Mouse (Mus musculus) limb, embryonic 14.5 days (tissue): ENCODE data around the gene Unc13d. TPM values are rescaled to one million over a fixed set of nuclear protein-coding genes. Genes with fewer than 3 reads are reported as not detected.

ENCODE experiments used
- ATAC-seq: fragments of 200-750 bp; cut with Nextera tagmentation; 2 replicates; pipeline ENCODE4 v1.8.0; 2017; ENCODE audit warnings: low read depth, moderate number of reproducible peaks, moderate TSS enrichment; ENCODE audit not compliant: low FRiP score
- DNase-seq: peaks from one replicate; pipeline ENCODE4 v3.0.0-alpha.2; 2015; ENCODE audit warnings: low spot score
- H3K27ac ChIP-seq: fragments of 300-500 bp; sonication (generic); replicated peaks from 2 replicates; pipeline ENCODE4 v1.5.1; 2014; ENCODE audit warnings: low read depth, mild to moderate bottlenecking, low read length, moderate library complexity, mixed read lengths
- H3K27me3 ChIP-seq: fragments of 300-500 bp; sonication (generic); 2 replicates; pipeline ENCODE4 v1.6.1; 2014; ENCODE audit warnings: low read length, mixed read lengths; ENCODE audit not compliant: control insufficient read depth, insufficient read depth
- H3K36me3 ChIP-seq: fragments of 300-500 bp; sonication (generic); 2 replicates; pipeline ENCODE4 v1.6.1; 2014; ENCODE audit warnings: mild to moderate bottlenecking, low read length, moderate library complexity, mixed read lengths; ENCODE audit not compliant: control insufficient read depth, insufficient read depth
- H3K4me1 ChIP-seq: fragments of 300-500 bp; sonication (generic); 2 replicates; pipeline ENCODE4 v1.6.1; 2014; ENCODE audit warnings: antibody characterized with exemption, low read length, mixed read lengths; ENCODE audit not compliant: control insufficient read depth, insufficient read depth
- H3K4me2 ChIP-seq: fragments of 300-500 bp; sonication (generic); replicated peaks from 2 replicates; pipeline ENCODE4 v1.6.1; 2014; ENCODE audit warnings: low read depth, mild to moderate bottlenecking, low read length, moderate library complexity; ENCODE audit not compliant: severe bottlenecking
- H3K4me3 ChIP-seq: fragments of 300-500 bp; sonication (generic); replicated peaks from 2 replicates; pipeline ENCODE4 v1.5.1; 2014; ENCODE audit warnings: low read length
- H3K9ac ChIP-seq: fragments of 300-500 bp; sonication (generic); 2 replicates; pipeline ENCODE4 v1.6.1; 2014; ENCODE audit warnings: mild to moderate bottlenecking, low read depth, low read length, moderate library complexity; ENCODE audit not compliant: severe bottlenecking
- H3K9me3 ChIP-seq: fragments of 300-500 bp; sonication (generic); 2 replicates; pipeline ENCODE4 v1.6.1; 2016; ENCODE audit warnings: low read length; ENCODE audit not compliant: control insufficient read depth
- POLR2A ChIP-seq: fragments of 200-500 bp; IDR thresholded peaks from 2 replicates; pipeline ENCODE4 v1.8.0; 2012; ENCODE audit warnings: inconsistent platforms, mild to moderate bottlenecking, moderate library complexity, borderline replicate concordance; ENCODE audit not compliant: insufficient read depth, insufficient read length; ENCODE audit errors: extremely low read depth
- WGBS: fragments of 180-500 bp; shearing (Covaris S2); extraction: QIAGEN DNeasy Blood & Tissue Kit; methylation state at CpG from one replicate; pipeline ENCODE4 v1.1.7; 2014; 5-methylcytosine and 5-hydroxymethylcytosine counted together
- polyA plus RNA-seq, 2 experiments: library from polyadenylated mRNA; depleted of rRNA in 1 of 2; stranded (reverse) in 1 of 2; unstranded in 1 of 2; fragments of >200 nt; fragmentation: Nextera tagmentation in 1 of 2; extraction: Ambion mirVana in 1 of 2; gene quantifications; 2 replicates each; pipeline versions ENCODE4 v1.2.1 to v1.2.3; 2012 to 2014

The Unc13d gene
- polyA plus RNA-seq, 2 experiments: 3.4 to 4.3 TPM

- Histone ChIP-seq H3K4me1 (peaks cover 39% of the 10 kb centered on the region), H3K4me3 (peak overlapping the region; percentile 52), H3K27me3 (peaks cover 48% of the 10 kb centered on the region), H3K9me3 (no peaks in the 10 kb centered on the region), H3K27ac (peak overlapping the region; percentile 15; the same call in 1 of the 2 replicates), H3K4me2 (peak overlapping the region; percentile 69), H3K9ac (peak overlapping the region; percentile 61), H3K36me3 (no peaks in the 10 kb centered on the region)
- ATAC-seq: no peak
- DNase-seq: peak; percentile 39
- no peak for TF ChIP-seq POLR2A
- WGBS: 10% methylated on average over 23 of the region's 23 CpGs
Observed at GRCm38 (mm10) chr11:116108464-116109137, 30.8 kb upstream of the Unc13d start.

- TF ChIP-seq POLR2A: no peak
- H3K4me2 ChIP-seq: peak overlapping the region; percentile 69
- H3K4me1 ChIP-seq: peaks cover 43% of the 10 kb centered on the region
- H3K4me3 ChIP-seq: peak overlapping the region; percentile 52
- peak overlapping the region; percentile 40; the same call in 1 of the 2 replicates for H3K9ac ChIP-seq
- WGBS: 13% methylated on average over 17 of the region's 19 CpGs
- ATAC-seq: no peak
- H3K9me3 ChIP-seq: no peaks in the 10 kb centered on the region
- peaks cover 48% of the 10 kb centered on the region for H3K27me3 ChIP-seq
- no peaks in the 10 kb centered on the region for H3K36me3 ChIP-seq
- no peak overlapping the region for H3K27ac ChIP-seq
- no peak for DNase-seq
Observed at GRCm38 (mm10) chr11:116107777-116108285, 30.1 kb upstream of the Unc13d start.

DNA sequence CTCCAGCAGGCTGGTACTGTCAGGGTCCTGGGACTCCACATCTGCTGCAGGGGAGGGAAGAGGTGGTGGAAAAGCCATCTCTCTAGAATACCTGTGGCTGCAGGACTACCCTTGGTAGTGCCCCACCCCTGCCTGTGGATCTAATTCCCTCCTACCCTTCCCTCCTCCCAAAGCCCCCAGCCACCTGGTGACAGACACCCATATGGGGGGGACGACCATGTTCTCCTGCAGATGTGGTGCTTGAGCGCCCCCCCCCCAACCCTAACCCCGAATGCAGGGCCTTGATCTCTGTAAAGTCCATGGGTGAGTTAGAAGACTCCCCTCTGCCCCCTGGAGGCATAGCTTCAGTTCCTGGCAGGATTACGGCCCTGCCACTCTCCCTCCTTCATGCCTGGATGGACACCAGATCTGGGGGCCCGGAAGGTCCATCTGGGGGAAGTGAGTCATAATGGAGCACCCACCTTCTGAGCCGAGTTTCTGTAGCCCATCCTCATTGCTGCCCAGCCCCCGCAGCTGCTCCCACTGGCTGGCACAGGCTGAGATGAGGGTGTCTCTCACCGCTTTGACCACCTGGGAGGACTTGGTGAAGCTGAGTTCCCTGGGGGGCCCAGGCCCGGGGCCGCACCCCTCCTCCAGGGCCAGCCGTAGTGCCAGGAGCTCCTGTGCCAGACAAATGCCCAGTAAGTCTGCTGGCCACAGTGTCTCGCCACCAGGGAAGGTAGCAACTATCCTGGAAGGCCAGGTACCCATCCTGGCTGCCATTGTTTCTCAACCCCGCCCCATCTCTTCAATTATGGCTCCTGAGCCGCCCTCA, 29.4 kb upstream of the Unc13d start:
- ATAC-seq: no peak
- H3K4me3 ChIP-seq: peak overlapping the region; percentile 52
- H3K4me1 ChIP-seq: peaks cover 47% of the 10 kb centered on the region
- no peak for TF ChIP-seq POLR2A
- H3K4me2 ChIP-seq: peak overlapping the region; percentile 69
- no peaks in the 10 kb centered on the region for H3K9me3 ChIP-seq
- no peaks in the 10 kb centered on the region for H3K36me3 ChIP-seq
- no peak overlapping the region for H3K27ac ChIP-seq
- 25% methylated on average over 13 of the region's 14 CpGs for WGBS
- H3K27me3 ChIP-seq: peaks cover 48% of the 10 kb centered on the region
- peak overlapping the region; percentile 40; the same call in 1 of the 2 replicates for H3K9ac ChIP-seq
- no peak for DNase-seq

DNA sequence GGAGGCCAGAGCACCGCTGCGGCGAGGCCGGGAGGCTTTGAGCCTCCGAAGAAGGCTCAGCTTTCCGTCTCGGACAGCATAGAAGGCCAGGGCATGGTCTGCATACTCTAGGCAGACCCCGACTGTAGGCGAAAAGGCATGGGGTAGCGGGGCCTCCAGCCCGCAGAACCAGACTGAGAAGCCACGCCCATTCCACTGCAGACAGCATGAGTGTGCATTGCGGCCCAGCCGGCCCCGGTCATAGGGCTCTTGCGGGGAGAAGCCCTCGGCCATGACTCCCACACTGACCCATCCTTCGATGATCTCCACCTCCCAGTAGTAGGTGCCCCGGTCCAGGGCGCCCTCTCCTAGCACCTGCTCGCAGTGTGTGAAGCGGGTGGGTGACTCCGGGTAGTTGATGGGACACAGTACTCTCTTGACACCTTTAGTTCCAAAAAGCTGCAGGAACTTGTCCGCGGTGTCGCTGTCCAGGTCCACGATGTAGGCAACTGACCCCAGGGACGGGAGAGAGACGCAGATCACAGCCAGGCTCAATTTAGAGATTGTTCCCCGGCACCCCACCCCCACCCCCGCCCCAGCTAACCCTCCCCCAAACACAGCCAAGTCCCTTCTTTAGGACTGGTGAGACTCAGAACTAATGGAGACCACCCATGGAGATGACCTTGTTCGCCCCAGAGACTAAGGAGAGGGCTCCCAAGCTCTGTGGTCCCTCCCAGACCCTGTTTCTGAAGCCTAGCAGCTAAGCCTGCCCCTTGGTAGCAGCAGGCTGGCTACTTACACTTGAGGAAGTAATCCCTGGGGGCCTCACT, 28.6 kb upstream of the Unc13d start:
- TF ChIP-seq POLR2A: no peak
- ATAC-seq (no peak), DNase-seq (peak; percentile 28)
- 29% methylated on average over 29 of the region's 32 CpGs for WGBS
- Histone ChIP-seq H3K4me3 (peak overlapping the region; percentile 9; the same call in 1 of the 2 replicates), H3K36me3 (no peaks in the 10 kb centered on the region), H3K27ac (no peak overlapping the region), H3K4me2 (peak overlapping the region; percentile 69), H3K9me3 (no peaks in the 10 kb centered on the region), H3K27me3 (peaks cover 48% of the 10 kb centered on the region), H3K4me1 (peaks cover 55% of the 10 kb centered on the region), H3K9ac (0 out of 2 replicates have a peak overlapping the region, but pooled peaks have one; percentile 0)
